Mouse (Mus musculus): Measurements from ENCODE around the gene Arl14ep.
"Not testable (repeated sequence)": the region's sequence is repeated elsewhere in the genome, so short reads cannot be mapped to it uniquely, and the experiment has no call there.

Arl14ep gene

GRCm38 (mm10) chr2:106973959-106974639 lies at the start of gene Arl14ep:
Gene Arl14ep, minus strand, starts transcription at chr2:106974424.
- DNase-seq (ENCODE audit: low spot score in 2 of 2): peak; percentile 74 to 82

GRCm38 (mm10) chr2:107022713-107023112 lies 48.5 kb upstream of the Arl14ep start:
- DNase-seq (ENCODE audit: low spot score in 2 of 2): no peak

- no peak for DNase-seq (ENCODE audit: low spot score in 2 of 2)
These were observed 45.1 kb upstream of the Arl14ep start for GRCm38 (mm10) chr2:107019331-107019730.

- no peak for DNase-seq (ENCODE audit: low spot score in 2 of 2)
These were observed 38.9 kb upstream of the Arl14ep start for GRCm38 (mm10) chr2:107013161-107013560.

GRCm38 (mm10) chr2:107012318-107012717 lies 38.1 kb upstream of the Arl14ep start:
- no peak for DNase-seq (ENCODE audit: low spot score in 2 of 2)

- no peak for DNase-seq (ENCODE audit: low spot score in 2 of 2)
These were observed 35.9 kb upstream of the Arl14ep start for GRCm38 (mm10) chr2:107010160-107010559.

- DNase-seq (ENCODE audit: low spot score in 2 of 2): no peak
These were observed 32.2 kb upstream of the Arl14ep start for GRCm38 (mm10) chr2:107006378-107006777.

GRCm38 (mm10) chr2:107005876-107006275 lies 31.7 kb upstream of the Arl14ep start:
- DNase-seq (ENCODE audit: low spot score in 2 of 2): not testable (repeated sequence)

GRCm38 (mm10) chr2:106991261-106991660 lies 17.0 kb upstream of the Arl14ep start:
- DNase-seq (ENCODE audit: low spot score in 2 of 2): no peak

- DNase-seq (ENCODE audit: low spot score in 2 of 2): no peak
These were observed 10.7 kb upstream of the Arl14ep start for GRCm38 (mm10) chr2:106984945-106985344.

GRCm38 (mm10) chr2:106982503-106982902 lies 8.3 kb upstream of the Arl14ep start:
- DNase-seq (ENCODE audit: low spot score in 2 of 2): no peak

- DNase-seq (ENCODE audit: low spot score in 2 of 2): no peak
These were observed 2.2 kb upstream of the Arl14ep start for GRCm38 (mm10) chr2:106976472-106976871.

- no peak for DNase-seq (ENCODE audit: low spot score in 2 of 2)
These were observed 779 bp downstream of the Arl14ep start for GRCm38 (mm10) chr2:106973332-106973958.

- DNase-seq (ENCODE audit: low spot score in 2 of 2): no peak
These were observed 1.4 kb downstream of the Arl14ep start for GRCm38 (mm10) chr2:106972851-106973250.

- no peak for DNase-seq (ENCODE audit: low spot score in 2 of 2)
These were observed 3.3 kb downstream of the Arl14ep start for GRCm38 (mm10) chr2:106970971-106971370.

- peak in 1 of 2 experiments; percentile 20 for DNase-seq (ENCODE audit: low spot score in 2 of 2)
These were observed 5.9 kb downstream of the Arl14ep start for GRCm38 (mm10) chr2:106968320-106968719.

- DNase-seq (ENCODE audit: low spot score in 2 of 2): no peak
These were observed 10.7 kb downstream of the Arl14ep start for GRCm38 (mm10) chr2:106963560-106963959.

- no peak for DNase-seq (ENCODE audit: low spot score in 2 of 2)
These were observed 12.6 kb downstream of the Arl14ep start for GRCm38 (mm10) chr2:106961650-106962049.

- no peak for DNase-seq (ENCODE audit: low spot score in 2 of 2)
These were observed 13.2 kb downstream of the Arl14ep start for GRCm38 (mm10) chr2:106961066-106961465.

- no peak for DNase-seq (ENCODE audit: low spot score in 2 of 2)
These were observed 14.0 kb downstream of the Arl14ep start for GRCm38 (mm10) chr2:106960237-106960636.

- no peak for DNase-seq (ENCODE audit: low spot score in 2 of 2)
These were observed 14.8 kb downstream of the Arl14ep start for GRCm38 (mm10) chr2:106959380-106959779.

GRCm38 (mm10) chr2:106958916-106959315 lies 15.3 kb downstream of the Arl14ep start:
- DNase-seq (ENCODE audit: low spot score in 2 of 2): no peak

GRCm38 (mm10) chr2:106956146-106956545 lies 18.1 kb downstream of the Arl14ep start:
- no peak for DNase-seq (ENCODE audit: low spot score in 2 of 2)

Data from frontal cortex, postnatal 10 days (tissue).